Mouse (Mus musculus) urinary bladder, adult 18-20 months (tissue): ENCODE results near the gene Olfr560.

Experiments used
- DNase-seq, 2 experiments: peaks; one replicate each; pipeline ENCODE4 v3.0.0; 2022; ENCODE audit warnings: low spot score in 2 of 2, mixed read lengths in 2 of 2

Olfr560 gene

DNA sequence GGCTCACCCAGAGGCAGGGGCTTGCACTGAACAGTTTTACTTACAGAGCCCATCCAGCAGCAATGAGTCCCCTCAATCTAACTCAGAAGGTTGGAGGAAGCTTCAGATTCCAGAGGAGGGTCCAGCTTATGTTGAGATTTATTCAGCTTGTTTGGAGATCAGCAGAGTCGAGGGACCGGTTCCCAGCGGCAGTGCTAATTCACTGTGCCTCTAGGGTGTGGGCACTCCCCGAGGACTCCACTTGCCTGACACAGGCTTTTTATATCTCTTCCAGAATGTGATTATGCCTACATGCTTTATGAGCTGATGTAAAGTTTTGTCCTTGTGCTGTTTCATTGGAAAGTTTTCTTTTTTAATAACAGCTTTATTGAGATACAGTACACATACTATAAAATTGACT is at the start of gene Olfr560, which contains the start of gene Olfr78:
Olfr560 (minus strand) TSS at position 101 of the 400 bp plus-strand sequence.
Olfr78 (minus strand) TSS at position 206 of the 400 bp plus-strand sequence.
- no peak for DNase-seq

GRCm38 (mm10) chr7:102803180-102803579 is 44.0 kb upstream of the Olfr560 start, which contains the start of gene Olfr564:
TSS of gene Olfr564 (plus strand) at chr7:102803480.
- no peak for DNase-seq

DNA sequence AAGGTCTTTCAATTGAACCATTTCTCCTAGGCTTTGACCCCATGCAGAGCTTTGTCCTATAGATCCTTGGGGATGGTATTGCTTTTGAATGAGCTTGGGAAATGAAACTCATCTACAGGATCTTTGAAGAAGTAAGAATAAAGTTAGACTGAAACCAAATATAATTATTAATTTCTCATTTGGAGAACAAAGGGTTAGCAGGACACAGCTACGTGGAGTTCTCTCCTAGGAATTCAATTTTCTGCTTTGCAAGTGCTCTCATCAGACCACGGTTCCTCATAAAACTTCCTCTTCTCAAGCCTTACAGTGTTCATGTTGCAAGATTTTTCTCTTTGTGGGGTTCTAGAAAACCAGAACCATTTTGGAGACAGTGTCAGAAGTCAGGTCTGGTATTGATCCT is 11.8 kb upstream of the Olfr560 start, which contains the start of gene Olfr561:
Olfr561 (plus strand) TSS at position 301 of the 400 bp plus-strand sequence.
- no peak for DNase-seq

GRCm38 (mm10) chr7:102752086-102752485 is 7.1 kb downstream of the Olfr560 start:
- no peak for DNase-seq

DNA sequence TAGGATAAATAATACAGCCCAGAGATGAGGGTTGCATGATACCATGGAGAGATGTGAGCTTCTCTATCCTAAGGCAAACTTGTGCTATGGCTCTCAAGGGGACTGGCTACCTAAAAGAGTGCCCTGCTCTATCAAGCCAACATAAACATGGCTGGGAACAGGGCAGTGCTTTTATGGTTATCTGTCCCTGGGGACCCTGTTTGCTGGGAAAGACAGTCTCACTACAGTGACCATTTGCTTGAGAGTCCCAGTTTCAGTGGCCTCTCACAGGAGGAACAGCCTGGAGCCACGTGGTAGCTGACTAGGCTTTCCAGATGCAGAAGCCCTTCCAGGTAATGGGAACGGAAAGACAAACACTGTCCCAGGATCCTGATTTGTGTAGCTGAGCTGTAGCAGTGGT is 21.5 kb downstream of the Olfr560 start:
- no peak for DNase-seq

DNA sequence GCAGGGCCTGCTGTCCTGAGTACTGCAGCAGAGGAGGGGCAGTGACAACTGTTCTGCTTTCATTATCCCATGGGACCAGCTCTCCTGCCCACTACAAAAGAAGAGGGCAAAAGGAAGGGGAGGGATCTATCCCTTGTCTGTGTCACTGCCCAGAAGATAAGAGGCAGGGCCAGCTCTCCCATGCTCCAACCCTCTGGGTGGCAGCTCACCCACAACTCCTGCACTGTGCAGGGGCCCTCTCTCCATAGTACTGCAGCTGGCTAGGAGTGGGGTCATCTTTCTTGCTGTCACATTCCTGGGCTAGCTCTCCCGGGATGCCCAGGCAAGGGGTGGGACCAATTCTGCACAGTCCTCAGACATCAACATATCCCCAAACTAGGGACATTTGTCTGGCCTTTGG is 25.4 kb downstream of the Olfr560 start:
- DNase-seq = no peak

- DNase-seq = no peak
These were observed 31.8 kb downstream of the Olfr560 start, which contains the start of gene Olfr559 for GRCm38 (mm10) chr7:102727391-102727790. TSS of gene Olfr559 (minus strand) at chr7:102727491.

- DNase-seq = no peak
These were observed 40.2 kb downstream of the Olfr560 start, which contains the start of gene Olfr33 for GRCm38 (mm10) chr7:102718970-102719369. TSS of gene Olfr33 (minus strand) at chr7:102719070.

GRCm38 (mm10) chr7:102701915-102702314 is 57.3 kb downstream of the Olfr560 start, which contains the start of gene Olfr558:
TSS of gene Olfr558 (plus strand) at chr7:102702215.
- no peak for DNase-seq
